ENCODE assay signal across 14 mouse cellular contexts in genomic region chr4:37445268-37445667, GRCm38 (mm10).
A peak's percentile ranks its signal among the peaks of the same experiment; 100 is the strongest.
DNase-seq lines count a peak whose midpoint lies in the region; ATAC-seq and TF ChIP-seq lines count a peak whose summit lies in the region.
"Had no signal": no experiment of that assay in that cellular context is flagged by ENCODE, and none has a peak within 500 bp of the region (broad histone marks: within the 10 kb centered on the region; RNA-seq: fewer than 3 reads in every experiment).

No protein-coding gene starts in this region.

- peak; percentile 16 for DNase-seq in embryo, embryonic 10.5 days (ENCODE audit: low spot score)
- DNase-seq in embryo, embryonic 9.5 days (ENCODE audit: extremely low spot score) = no peak
- peak in 1 of 2 experiments; percentile 15 for DNase-seq in layer of hippocampus, adult 2 months (ENCODE audit: low spot score in 2 of 2)
- no peak for DNase-seq in layer of hippocampus, postnatal 36 days
- peak; percentile 6 for DNase-seq in ES-CJ7 (ENCODE audit: low read depth, low spot score)
- DNase-seq in retina, adult 2 months (ENCODE audit: low read depth, low spot score) = peak; percentile 13
- DNase-seq in thymus, postnatal 0 days (ENCODE audit: low spot score) = no peak
- DNase-seq: cerebellum, adult 2 months; gastrocnemius, postnatal 36 days had no signal

- ATAC-seq in erythroid progenitor cell, adult 5-6 weeks (replicated peaks; ENCODE audit: low FRiP score, poor library complexity, severe bottlenecking) = no peak
- ATAC-seq: lung, postnatal 0 days had no signal

- TF ChIP-seq CTCF in layer of hippocampus, adult 2 months (conservative IDR thresholded peaks at IDR 0.05) = peak; percentile 67

- H3K27ac ChIP-seq in layer of hippocampus, adult 2 months = no peak overlapping the region
- H3K27ac ChIP-seq: heart, embryonic 15.5 days; limb, embryonic 15.5 days; midbrain, embryonic 12.5 days had no signal

- H3K4me3 ChIP-seq in layer of hippocampus, adult 2 months = no peak overlapping the region
- H3K4me3 ChIP-seq: heart, embryonic 15.5 days; limb, embryonic 15.5 days; midbrain, embryonic 12.5 days had no signal

Comparison
In these comparisons a context has a peak if more than half of its experiments do, and no peak if none do; other contexts are left out.
1. DNase-seq: peak in embryo, embryonic 10.5 days (single experiment), ES-CJ7 (single experiment) and retina, adult 2 months (single experiment); none in embryo, embryonic 9.5 days (single experiment), layer of hippocampus, postnatal 36 days (0 of 2) and thymus, postnatal 0 days (single experiment).